Mouse (Mus musculus) T-cell, adult 2 months (primary cell): ENCODE results near the gene Smc6.
A peak's percentile ranks its signal among the peaks of the same experiment; 100 is the strongest.

ENCODE experiments used
- DNase-seq: peaks from one replicate; pipeline ENCODE4 v3.0.0; 2022; ENCODE audit warnings: low spot score

Gene Smc6

GRCm38 (mm10) chr12:11265382-11266281 is at the start of gene Smc6, which contains the start of gene Gen1:
Smc6 (plus strand) TSS chr12:11265886.
Gen1 (minus strand) TSS chr12:11265801.
- DNase-seq: peak; percentile 88

DNA sequence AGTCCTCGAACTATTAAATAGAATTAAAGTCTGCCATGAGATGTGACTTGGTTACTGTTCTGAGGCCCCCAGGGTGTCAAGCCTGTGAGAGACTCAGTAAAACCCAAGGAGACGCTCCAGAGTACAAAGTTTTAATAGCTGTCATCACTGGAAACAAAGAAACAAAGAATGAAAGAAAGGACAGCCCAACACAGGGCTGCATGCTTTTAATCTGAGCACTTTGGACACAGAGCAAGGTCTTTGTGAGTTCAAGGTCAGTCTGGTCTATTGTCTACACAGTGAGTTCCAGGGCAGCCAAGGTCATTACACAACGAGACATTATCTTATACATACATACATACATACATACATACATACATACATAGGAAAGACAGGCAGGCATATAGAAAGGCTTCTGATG is 49.2 kb upstream of the Smc6 start:
- no peak for DNase-seq

- DNase-seq: no peak
Measured at GRCm38 (mm10) chr12:11217726-11218250, 47.9 kb upstream of the Smc6 start.

- no peak for DNase-seq
Measured at GRCm38 (mm10) chr12:11221524-11222330, 44.0 kb upstream of the Smc6 start.

DNA sequence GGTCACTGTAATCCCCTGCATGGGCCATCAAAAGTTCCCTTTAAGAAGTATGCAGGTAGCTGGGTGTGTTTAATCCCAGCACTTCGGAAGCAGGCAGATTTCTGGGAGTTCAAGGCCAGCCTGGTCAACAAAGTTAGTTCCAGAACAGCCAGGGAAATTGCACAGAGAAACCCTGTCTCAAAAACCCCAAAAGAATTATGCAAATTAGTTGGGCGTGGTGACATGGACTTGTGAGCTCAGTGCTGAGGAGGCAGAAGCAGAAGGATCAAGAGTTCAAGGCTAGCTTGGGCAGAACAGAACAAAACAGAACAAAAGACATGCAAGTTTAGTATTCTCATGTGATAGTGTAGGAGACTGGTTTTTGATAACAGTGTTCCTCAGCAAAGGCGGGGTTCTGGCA is 43.1 kb upstream of the Smc6 start:
- DNase-seq: no peak

GRCm38 (mm10) chr12:11223090-11223489 is 42.6 kb upstream of the Smc6 start:
- DNase-seq: no peak

- no peak for DNase-seq
Measured at GRCm38 (mm10) chr12:11224722-11225121, 41.0 kb upstream of the Smc6 start.

DNA sequence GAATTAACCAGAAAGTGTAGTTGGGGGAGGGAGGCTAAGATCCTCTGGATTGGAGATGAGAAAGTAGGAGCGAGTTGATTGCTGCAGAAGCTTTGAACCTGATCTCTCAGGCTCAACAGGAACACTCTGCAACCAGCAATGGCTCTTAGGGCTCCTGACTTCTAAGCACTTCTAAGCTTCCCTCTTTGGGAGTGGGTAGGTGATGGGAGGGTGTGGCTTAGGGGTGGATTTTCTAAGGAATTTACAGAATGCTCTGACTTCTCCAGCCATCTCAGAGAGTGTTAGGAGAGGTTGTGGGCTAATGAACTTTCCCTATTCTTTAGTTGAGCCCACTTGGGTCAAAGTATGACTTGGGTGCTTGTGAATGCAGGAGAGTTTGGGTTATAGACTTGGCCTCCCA is 39.6 kb upstream of the Smc6 start:
- DNase-seq: no peak

GRCm38 (mm10) chr12:11226529-11227268 is 39.0 kb upstream of the Smc6 start:
- DNase-seq: no peak

DNA sequence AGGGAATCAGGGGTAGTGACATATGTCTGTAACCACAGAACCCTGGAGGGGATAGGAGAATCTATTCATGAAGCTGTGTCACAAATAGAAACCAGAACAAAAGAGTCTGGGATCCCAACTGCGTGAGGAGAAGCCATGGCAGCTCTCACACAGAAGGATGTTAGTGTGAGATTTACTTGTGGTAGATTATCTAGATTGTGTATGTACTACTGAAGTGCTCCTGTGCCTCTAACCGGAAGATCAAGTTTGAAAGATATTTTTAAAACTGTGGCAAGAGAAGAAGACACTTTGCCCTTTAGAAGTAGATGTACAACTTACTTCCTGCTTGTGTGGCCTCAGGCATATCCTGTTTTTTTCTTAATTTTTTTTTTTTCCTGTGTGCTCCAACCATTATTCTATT is 35.4 kb upstream of the Smc6 start:
- DNase-seq: peak; percentile 47

DNA sequence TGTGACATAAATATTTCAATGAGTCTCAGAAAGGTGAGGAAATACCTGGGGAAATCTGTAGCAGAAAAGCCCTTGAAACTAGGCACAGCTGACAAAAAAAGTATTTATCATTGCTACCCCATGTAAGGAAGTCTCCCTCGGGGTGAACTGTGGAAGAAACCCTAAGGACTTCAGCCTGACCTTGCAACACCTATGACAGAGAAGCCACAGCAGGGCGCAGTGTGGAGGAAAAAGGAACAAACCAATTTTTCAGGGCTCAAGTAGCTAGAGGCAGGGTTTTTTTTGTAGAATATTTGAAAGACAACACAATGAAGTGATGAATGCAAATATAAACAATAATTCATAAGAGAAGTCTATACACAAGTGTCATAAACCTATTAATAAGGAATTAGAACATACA is 29.7 kb upstream of the Smc6 start:
- no peak for DNase-seq

DNA sequence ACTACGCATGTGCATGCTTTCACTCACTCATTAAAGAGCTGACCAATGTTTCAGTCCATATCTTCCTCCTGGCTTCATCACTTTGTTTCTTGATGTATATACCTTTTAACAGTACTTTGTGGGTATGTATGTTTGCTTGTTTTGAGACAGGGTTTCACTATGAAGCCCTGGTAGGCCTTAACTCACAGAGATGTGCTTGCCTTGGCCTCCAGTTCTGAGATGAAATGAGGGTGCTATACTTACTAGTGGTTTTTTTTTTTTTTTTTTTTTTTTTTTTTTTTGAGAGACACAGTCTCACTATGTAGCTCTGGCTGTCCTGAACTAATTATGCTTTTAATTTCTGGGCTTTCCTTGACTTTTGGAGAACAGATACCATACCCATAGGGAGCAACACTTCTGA is 18.2 kb upstream of the Smc6 start:
- no peak for DNase-seq

GRCm38 (mm10) chr12:11250322-11250721 is 15.4 kb upstream of the Smc6 start:
- no peak for DNase-seq

DNA sequence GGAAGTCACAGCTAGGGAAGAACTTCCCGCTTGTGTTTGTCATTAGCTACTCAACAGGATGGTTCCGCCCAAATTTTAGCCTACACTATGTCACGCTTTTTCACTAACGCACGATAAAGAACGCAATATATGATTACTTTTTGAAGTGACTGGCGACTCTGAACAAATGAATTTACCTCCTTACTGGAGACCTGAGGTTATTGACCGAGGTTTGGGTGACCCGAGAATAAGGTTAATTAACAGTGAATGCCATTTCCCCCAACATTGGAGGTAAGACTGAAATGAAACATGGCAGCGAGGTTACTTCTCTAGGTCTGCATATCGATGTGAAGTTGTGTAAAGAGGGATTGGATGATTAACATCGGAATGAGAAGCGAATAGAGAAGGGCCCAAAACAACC is 791 bp upstream of the Smc6 start:
- no peak for DNase-seq

- no peak for DNase-seq
Measured at GRCm38 (mm10) chr12:11266282-11266985, 748 bp downstream of the Smc6 start.

- DNase-seq: no peak
Measured at GRCm38 (mm10) chr12:11267030-11267429, 1.3 kb downstream of the Smc6 start.

- DNase-seq: no peak
Measured at GRCm38 (mm10) chr12:11272568-11272967, 6.9 kb downstream of the Smc6 start.

DNA sequence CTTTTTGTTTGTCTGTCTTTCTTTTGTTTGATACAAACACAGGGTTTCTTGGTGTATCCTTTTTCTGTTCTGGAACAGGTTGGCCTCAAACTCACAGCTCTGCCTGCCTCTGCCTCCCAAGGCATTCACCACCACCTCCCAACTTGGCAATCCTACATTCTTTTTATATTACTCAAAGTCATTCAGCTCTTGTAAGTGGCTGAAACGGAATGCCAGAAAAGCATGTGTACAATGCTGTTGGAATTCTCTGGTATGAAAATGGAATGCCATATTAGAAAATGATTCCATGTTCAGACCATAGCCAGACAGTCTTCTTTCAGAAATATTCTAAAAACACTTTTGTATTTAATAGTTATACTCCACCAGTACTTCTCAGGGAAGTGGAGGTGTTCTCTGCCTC is 7.5 kb downstream of the Smc6 start:
- DNase-seq: no peak

DNA sequence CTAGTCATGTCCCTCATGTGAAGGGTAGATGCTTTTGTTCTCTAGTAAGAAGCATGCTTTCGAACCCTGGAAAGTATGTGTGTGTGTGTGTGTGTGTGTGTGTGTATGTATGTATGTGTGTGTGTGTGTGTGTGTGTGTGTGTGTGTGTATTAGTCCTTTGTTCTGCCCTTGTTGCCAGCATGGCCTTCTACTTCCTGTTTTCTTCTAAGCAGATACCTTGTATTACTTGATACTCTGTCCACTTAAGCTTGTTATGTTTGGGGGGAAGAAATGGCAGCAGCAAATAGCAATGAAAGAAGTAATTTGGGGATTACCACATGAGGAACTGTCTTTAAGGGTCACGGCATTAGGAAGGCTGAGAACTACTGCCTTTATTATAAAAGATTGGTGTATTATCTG is 10.9 kb downstream of the Smc6 start:
- DNase-seq: no peak

DNA sequence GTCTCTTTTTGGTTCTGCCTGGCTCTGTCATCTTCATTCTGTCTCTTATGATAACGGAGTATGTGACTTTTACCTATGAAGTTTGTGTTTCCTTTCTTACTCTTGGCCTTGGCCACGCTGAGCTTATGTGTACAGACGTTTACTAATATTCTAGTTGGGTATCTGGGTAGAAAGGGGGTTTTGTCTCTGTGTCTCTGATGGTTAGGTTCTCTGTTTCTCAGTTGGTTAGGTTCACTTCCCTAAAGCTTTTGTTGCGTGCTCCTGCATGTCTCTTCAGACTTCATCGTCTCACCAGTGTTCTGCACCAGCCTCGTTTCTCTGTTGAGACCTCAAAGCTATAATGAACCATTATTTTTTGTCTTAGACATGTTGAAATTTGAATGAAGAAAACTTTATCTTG is 11.5 kb downstream of the Smc6 start:
- no peak for DNase-seq

DNA sequence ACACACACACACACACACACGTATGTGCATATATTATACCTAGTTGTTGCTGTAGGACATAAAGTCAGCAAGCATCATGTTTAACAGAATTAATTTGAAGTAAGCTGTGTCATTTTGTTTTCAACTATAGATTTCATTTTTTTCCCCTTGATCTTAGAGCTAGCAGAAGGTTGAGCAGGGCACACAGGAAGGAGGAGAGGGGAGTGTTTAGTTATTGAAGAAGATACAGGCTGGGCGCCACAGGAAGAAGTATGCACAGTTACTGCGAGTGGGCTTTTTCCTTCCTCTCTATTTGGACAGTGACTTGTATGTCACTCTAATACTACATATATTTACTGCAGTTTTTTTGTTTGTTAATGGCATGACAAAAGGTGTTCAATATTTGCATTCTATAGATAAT is 14.2 kb downstream of the Smc6 start:
- peak; percentile 19 for DNase-seq

DNA sequence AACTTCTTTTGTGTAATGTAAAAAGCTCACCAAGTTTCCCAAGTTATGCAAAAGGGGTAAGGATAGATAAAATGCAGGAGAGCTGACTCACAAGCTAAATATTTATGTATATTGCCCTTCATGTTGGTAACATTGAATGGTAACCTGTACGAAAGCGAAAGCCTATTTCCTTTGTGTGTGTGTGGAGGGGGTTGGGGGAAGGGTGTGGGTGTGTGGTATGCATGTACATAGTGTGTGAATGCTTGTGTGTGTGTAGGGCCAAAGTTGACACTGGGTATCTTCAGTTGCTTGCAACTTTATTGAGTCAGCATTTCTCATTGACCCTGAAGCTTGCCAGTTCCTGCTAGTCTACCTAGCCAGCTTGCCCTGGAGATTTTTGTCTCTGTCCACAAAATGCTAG is 15.9 kb downstream of the Smc6 start:
- no peak for DNase-seq
